Mouse (Mus musculus): ENCODE data around the gene Garem2.

GRCm38 (mm10) chr5:30110371-30111060 is 5.6 kb downstream of the Garem2 start:
- TF ChIP-seq TAL1 (IDR thresholded peaks at IDR 0.05; ENCODE audit: low read length) (no peak), GATA1 (IDR thresholded peaks at IDR 0.05; ENCODE audit: low read length) (no peak)
